Mouse (Mus musculus): ENCODE results near the gene Casp8. TPM values are rescaled to one million over a fixed set of nuclear protein-coding genes. Genes with fewer than 3 reads are reported as not detected.

Casp8 gene
- total and polyA plus RNA-seq, 3 experiments = 15.2 to 17.5 TPM; not detected in 1

Other genes starting within 250 kb of the Casp8 start
- 5.0 and 5.5 TPM in 2 replicates for gene Fam126b, start 209.1 kb upstream of the Casp8 start, total RNA-seq (2012; rRNA removed)
- 1 to 10 TPM in 1 of 2 experiments, not detected in 1; 5.7 TPM for gene Fam126b, start 209.1 kb upstream of the Casp8 start, polyA plus RNA-seq (2012; ENCODE audit: insufficient read depth in 1 of 2, insufficient read length in 2 of 2, low read depth in 1 of 2, low replicate concordance in 2 of 2, missing spikeins in 1 of 2)
- gene Ndufb3, start 209.0 kb upstream of the Casp8 start, total RNA-seq (2012; rRNA removed) = 169 and 172 TPM in 2 replicates
- gene Ndufb3, start 209.0 kb upstream of the Casp8 start, polyA plus RNA-seq (2012; ENCODE audit: insufficient read depth in 1 of 2, insufficient read length in 2 of 2, low read depth in 1 of 2, low replicate concordance in 2 of 2, missing spikeins in 1 of 2) = 10 to 100 TPM in 1 of 2 experiments, not detected in 1; 98.3 TPM
- 0.10 TPM in 1 of 2 replicates, not detected in the other for gene Als2cr12, start 99.4 kb upstream of the Casp8 start, total RNA-seq (2012; rRNA removed)
- not detected for gene Als2cr12, start 99.4 kb upstream of the Casp8 start, polyA plus RNA-seq (2012; ENCODE audit: insufficient read depth in 1 of 2, insufficient read length in 2 of 2, low read depth in 1 of 2, low replicate concordance in 2 of 2, missing spikeins in 1 of 2)
- 12.6 and 13.1 TPM in 2 replicates for gene Cflar, start 83.9 kb upstream of the Casp8 start, total RNA-seq (2012; rRNA removed)
- 10 to 100 TPM in 1 of 2 experiments, not detected in 1; 13.2 TPM for gene Cflar, start 83.9 kb upstream of the Casp8 start, polyA plus RNA-seq (2012; ENCODE audit: insufficient read depth in 1 of 2, insufficient read length in 2 of 2, low read depth in 1 of 2, low replicate concordance in 2 of 2, missing spikeins in 1 of 2)
- 10.2 and 11.4 TPM in 2 replicates for gene Trak2, start 178.1 kb downstream of the Casp8 start, total RNA-seq (2012; rRNA removed)
- 100 to 1,000 TPM in 1 of 2 experiments, 10 to 100 TPM in 1; 15.5 to 107 TPM for gene Trak2, start 178.1 kb downstream of the Casp8 start, polyA plus RNA-seq (2012; ENCODE audit: insufficient read depth in 1 of 2, insufficient read length in 2 of 2, low read depth in 1 of 2, low replicate concordance in 2 of 2, missing spikeins in 1 of 2)
- 3.8 and 4.2 TPM in 2 replicates for gene Stradb, start 178.1 kb downstream of the Casp8 start, total RNA-seq (2012; rRNA removed)
- 10 to 100 TPM in 1 of 2 experiments, not detected in 1; 11.1 TPM for gene Stradb, start 178.1 kb downstream of the Casp8 start, polyA plus RNA-seq (2012; ENCODE audit: insufficient read depth in 1 of 2, insufficient read length in 2 of 2, low read depth in 1 of 2, low replicate concordance in 2 of 2, missing spikeins in 1 of 2)

All from MEL (cell line).